Mouse (Mus musculus) frontal cortex, postnatal 10 days (tissue): Measurements from ENCODE around the gene Ppp1r15b.

Experiments used
- DNase-seq, 2 experiments: peaks; one replicate each; pipeline ENCODE4 v3.0.0; 2022; ENCODE audit warnings: low spot score in 2 of 2, mixed read lengths in 1 of 2

Ppp1r15b gene

DNA sequence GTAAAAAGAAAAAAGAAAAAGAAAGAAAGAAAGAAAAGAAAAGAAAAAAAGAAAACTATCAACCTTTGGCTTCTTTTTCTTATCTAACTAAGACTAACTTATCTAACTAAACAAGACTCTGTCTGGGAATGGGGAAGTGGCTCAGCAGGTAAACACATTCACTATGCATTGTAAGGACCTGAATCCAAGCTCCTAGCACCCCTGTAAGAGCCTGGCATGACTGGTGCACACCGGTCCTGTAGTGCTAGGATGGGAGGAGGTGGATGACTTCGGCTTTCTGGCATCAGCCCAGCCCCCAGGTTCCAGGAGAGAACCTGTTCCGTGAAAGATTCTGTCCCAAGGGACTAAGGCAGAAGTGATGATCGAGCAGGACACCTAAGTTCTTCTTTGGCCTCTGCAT, 30.6 kb downstream of the Ppp1r15b start:
- DNase-seq: no peak

GRCm38 (mm10) chr1:133162046-133162445, 31.1 kb downstream of the Ppp1r15b start:
- DNase-seq: no peak

DNA sequence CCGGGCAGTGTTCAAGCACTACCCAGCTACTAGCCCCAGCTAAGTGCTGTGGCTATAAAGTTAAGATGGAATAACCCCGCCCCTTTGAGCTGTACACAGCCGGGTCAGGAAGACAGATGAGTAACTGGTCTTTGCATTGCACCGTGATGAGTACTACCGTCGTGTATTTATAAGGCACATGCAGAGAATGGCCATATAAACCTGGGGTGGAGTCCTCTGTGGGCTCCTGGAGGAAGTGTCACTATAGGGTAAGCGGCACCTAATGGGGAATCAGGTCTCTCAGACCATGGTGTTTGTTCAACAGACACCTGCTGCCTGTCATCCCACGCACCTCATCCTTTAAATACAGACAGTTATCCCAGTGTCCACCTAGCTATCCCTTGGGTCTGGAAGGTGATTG, 32.0 kb downstream of the Ppp1r15b start:
- no peak for DNase-seq

- no peak for DNase-seq
Observed at GRCm38 (mm10) chr1:133163820-133164431, 33.0 kb downstream of the Ppp1r15b start, which contains the start of gene Plekha6. TSS of gene Plekha6 (plus strand) at chr1:133164210.

DNA sequence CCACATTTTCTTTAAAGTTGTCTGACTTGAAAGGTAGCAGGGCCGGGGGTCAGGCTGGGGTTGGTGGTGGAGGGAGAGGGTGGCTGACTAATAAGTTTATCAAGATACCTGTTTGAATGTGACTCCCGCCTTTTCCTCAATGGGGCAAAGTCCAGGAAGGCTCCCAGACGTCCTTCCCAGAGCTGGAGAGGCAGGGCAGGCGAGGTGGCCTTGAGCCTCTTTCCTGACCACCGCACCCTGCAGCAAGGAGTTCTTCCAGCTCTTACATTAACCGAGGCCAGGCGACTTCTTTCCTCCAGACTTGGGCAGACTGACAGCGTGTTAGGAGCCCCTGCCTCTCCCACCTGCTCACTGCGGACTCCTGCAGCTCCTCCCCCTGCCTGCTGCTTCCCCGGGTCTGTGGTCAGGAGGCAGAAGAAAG, 33.7 kb downstream of the Ppp1r15b start:
- DNase-seq: no peak

- no peak for DNase-seq
Observed at GRCm38 (mm10) chr1:133165111-133165510, 34.2 kb downstream of the Ppp1r15b start.

GRCm38 (mm10) chr1:133168318-133169060, 37.5 kb downstream of the Ppp1r15b start:
- DNase-seq: no peak

- DNase-seq: no peak
Observed at GRCm38 (mm10) chr1:133170196-133170595, 39.3 kb downstream of the Ppp1r15b start.

- no peak for DNase-seq
Observed at GRCm38 (mm10) chr1:133171357-133171756, 40.4 kb downstream of the Ppp1r15b start.

GRCm38 (mm10) chr1:133175150-133175549, 44.2 kb downstream of the Ppp1r15b start:
- no peak for DNase-seq

GRCm38 (mm10) chr1:133177480-133178172, 46.7 kb downstream of the Ppp1r15b start:
- peak in 1 of 2 experiments; percentile 68 for DNase-seq

DNA sequence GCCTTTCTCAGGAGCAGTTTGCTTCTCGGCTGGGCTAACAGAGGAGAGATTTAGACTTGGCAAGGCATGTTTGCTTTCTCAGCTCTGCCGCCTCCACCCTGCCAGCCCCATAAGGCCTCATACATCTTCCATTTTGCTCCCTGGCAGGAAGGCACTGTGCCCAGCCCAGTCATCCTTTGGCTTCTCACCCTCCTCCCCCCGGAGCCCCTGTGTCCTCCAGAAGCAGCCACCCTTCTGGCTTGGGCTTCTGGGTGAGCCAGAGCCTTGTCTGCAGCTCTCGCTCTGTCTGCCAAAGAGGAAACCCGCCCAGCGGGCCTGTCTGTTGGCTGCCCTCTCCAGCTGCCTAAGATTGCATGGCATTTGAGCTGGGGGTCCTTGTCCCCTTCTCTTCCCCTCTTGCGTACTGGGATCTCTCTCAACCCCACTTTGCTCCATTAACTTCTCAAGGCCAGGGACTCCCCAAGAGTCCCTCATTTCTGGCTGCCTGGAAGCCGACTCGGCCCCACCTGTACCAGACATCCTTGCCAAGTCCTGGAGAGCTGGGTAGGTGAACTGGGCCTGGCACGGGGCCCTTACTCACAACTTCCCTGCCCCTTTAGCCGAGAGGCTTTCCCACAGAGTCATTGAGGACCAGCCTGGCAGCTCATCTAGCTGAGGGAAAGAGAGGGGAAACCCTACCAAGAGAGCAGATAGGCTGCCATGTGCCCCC, 47.9 kb downstream of the Ppp1r15b start:
- DNase-seq: peak in 1 of 2 experiments; percentile 44

GRCm38 (mm10) chr1:133181072-133182015, 50.4 kb downstream of the Ppp1r15b start:
- peak; percentile 83 to 87 for DNase-seq

DNA sequence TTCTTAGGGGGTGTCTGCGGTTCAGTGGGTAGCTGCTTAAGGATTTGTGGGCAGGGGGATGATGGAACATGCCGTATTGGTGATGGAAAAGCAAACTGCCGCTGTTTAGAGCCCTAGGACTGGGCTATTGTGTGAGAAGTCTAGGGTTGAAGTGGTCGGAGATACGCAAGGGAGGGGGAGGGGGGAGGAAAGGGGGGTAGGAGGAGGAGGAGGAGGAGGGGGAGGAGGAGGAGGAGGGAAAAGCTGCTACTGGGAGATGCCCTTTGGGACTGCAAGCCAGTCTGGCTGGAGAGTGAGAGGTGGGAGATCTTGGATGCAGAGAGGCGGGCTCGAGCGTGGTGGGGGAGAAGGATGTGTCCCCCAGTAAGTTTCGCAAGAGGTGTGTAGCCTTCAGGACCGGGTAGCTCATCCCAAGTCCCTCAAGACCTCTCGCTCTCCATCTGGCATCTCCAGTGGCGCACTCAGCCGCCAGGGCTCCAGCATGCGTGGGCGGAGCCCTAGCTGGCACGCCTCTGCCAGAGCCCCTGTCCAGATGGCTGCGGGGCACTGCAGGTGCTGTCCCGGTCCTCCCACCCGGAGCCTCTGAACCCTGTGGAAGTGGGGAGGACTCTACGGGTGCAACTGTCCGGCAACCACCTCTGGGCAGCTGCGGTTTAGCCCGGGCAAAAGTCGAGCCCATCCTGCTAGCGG, 51.2 kb downstream of the Ppp1r15b start:
- peak; percentile 52 to 64 for DNase-seq

DNA sequence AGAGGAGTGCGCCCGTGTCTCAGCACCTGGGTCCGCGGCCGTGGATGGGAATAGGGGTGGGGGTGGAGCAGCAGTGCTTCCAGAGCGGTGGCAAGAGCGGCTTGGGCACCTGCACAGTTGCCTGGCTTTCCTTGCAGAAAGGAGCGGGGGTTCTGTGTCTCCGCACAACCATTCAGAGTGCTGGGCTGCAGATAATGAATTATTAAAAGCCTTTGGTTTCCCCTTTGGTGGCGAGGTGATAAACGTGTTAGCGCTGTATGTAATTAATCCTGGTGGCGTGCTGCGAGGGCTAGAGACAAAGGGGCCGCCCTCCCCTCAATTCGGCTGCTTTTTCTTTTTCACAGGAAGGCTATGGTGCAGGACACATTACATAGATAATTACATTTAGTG, 51.8 kb downstream of the Ppp1r15b start:
- no peak for DNase-seq

- DNase-seq: no peak
Observed at GRCm38 (mm10) chr1:133183141-133183925, 52.4 kb downstream of the Ppp1r15b start.

- DNase-seq: peak; percentile 49 to 51
Observed at GRCm38 (mm10) chr1:133187948-133188680, 57.2 kb downstream of the Ppp1r15b start.

DNA sequence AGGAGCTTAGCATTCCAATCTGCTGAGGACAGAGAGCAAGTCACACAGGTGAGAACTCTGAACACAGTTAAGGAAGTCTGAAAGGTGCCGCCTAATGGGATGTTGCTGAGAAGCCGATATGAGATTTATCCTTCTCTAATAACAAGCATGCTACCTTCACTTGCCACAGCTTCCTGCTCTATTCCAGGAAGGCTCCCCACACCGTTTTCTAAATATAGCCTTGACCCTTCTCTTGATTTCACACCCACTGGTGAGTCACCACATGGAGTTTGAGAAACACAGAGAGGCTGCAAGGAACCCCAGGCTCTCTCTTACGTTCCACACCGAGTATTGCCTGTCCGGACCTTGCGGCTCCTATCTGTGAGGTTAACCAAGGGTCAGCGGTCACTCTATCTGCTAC, 57.8 kb downstream of the Ppp1r15b start:
- DNase-seq: no peak
